Mouse (Mus musculus): ENCODE measurements around the gene Cenpw.

Cenpw gene

GRCm38 (mm10) chr10:30199916-30200826, at the start of gene Cenpw:
Gene Cenpw (minus strand): TSS chr10:30200560.
- DNase-seq (ENCODE audit: low read depth, low spot score): peak; percentile 86

- DNase-seq (ENCODE audit: low read depth, low spot score): no peak
Measured at GRCm38 (mm10) chr10:30249654-30250053, 49.3 kb upstream of the Cenpw start.

- DNase-seq (ENCODE audit: low read depth, low spot score): no peak
Measured at GRCm38 (mm10) chr10:30199501-30199900, 859 bp downstream of the Cenpw start.

DNA sequence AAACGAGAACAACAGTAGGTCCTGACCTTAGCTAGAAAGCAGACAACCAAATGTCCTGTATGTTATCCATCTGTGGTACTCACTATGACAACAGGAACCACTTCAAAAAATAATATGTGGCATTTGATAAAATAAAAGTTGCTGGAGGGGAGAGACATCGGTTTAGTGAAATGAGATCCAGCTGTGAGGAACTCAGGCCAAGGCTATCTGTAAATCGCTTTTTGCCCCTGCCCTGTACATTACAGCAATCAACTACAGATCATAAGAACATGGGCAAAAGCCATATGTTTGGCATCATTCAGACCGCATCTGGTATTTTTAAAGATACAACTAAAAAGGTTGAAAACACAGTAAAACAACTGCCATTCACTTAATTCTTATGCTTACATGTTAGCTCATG, 32.7 kb downstream of the Cenpw start:
- no peak for DNase-seq (ENCODE audit: low read depth, low spot score)

Data from embryo, embryonic 11.5 days (tissue).